Mouse (Mus musculus): Measurements from ENCODE around the gene Adgrl2. TPM values are rescaled to one million over a fixed set of nuclear protein-coding genes. Genes with fewer than 3 reads are reported as not detected.

Gene Adgrl2
- polyA plus RNA-seq, 1 experiment = 49.9 TPM

GRCm38 (mm10) chr3:148921966-148922587, 68.3 kb downstream of the Adgrl2 start:
- DNase-seq (ENCODE audit: low spot score) = no peak

DNA sequence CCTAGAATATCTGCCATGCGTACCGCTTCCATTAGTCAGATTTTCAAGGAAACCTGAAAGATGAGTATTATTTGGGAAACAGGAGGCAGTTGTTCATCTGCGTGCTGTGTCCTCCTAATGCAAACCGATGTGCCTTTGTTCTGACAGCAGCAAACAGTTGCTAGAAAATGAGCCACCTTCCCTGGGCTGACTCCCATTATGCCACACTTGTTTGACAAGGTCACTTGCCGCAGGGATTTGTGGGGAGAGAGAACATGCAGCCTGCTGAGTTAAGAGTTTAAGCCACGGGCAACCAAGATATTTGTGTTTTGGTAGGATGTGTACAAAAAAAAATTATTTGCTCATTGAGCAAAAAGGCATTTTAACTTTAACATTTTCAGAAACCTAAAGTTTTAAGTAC, 69.5 kb downstream of the Adgrl2 start:
- no peak for DNase-seq (ENCODE audit: low spot score)

DNA sequence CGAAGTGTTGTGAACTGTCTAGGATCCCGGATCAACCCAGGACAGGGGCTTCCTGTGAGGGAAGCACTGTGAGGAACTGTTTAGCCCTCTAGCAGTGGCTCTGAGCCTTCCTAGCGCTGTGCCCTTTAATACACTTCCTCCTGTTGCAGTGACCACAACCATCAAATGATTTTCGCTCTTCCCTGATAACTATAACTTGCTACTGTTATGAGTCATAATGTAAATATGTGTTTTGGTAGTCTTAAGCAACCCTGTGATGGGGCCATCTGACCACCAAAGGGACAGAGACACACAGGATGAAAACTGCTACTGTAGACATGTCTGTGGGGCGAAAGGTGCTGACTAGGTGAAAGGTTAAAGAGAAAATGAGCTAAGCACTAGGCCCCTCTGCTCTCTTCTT, 71.9 kb downstream of the Adgrl2 start:
- no peak for DNase-seq (ENCODE audit: low spot score)

- no peak for DNase-seq (ENCODE audit: low spot score)
Measured at GRCm38 (mm10) chr3:148917837-148918236, 72.5 kb downstream of the Adgrl2 start.

DNA sequence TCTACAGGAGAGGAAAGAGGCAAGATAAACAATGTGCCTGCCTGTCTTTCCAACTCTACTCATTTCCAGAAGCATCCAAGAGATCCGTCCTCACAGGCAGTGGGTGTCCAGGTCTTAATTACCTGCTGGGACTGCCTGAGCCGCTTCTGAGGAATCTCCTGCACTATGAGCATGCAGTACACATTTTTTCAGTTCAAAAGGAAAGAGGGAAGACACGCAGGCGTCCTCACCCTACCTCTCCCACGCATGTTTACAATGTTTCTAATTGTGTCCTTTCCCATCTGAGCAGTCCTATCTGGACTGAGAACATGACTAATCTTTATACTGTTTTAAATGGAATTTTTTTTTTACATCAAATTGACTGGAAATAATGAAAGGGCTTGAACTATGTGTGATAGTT, 74.1 kb downstream of the Adgrl2 start:
- no peak for DNase-seq (ENCODE audit: low spot score)

- DNase-seq (ENCODE audit: low spot score) = no peak
Measured at GRCm38 (mm10) chr3:148912944-148913684, 77.2 kb downstream of the Adgrl2 start.

- no peak for DNase-seq (ENCODE audit: low spot score)
Measured at GRCm38 (mm10) chr3:148912536-148912935, 77.8 kb downstream of the Adgrl2 start.

DNA sequence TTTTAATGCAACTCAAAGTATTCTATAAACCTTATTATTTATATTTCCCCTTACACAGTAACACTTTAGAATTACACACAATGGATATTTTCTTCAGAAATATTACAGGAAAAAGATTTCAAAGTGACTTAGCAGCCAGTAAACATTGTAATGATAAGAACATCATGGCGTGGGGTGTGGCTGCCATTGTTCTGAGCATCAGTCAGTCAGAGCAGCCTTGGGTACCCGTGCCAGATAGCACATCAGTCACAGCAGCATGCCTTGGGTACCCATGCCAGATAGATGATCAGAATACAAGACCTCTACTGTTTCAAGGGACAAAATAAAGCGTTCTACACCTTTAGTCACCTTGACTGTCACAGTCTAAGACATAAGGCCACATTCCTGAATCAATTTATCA, 82.5 kb downstream of the Adgrl2 start:
- no peak for DNase-seq (ENCODE audit: low spot score)

DNA sequence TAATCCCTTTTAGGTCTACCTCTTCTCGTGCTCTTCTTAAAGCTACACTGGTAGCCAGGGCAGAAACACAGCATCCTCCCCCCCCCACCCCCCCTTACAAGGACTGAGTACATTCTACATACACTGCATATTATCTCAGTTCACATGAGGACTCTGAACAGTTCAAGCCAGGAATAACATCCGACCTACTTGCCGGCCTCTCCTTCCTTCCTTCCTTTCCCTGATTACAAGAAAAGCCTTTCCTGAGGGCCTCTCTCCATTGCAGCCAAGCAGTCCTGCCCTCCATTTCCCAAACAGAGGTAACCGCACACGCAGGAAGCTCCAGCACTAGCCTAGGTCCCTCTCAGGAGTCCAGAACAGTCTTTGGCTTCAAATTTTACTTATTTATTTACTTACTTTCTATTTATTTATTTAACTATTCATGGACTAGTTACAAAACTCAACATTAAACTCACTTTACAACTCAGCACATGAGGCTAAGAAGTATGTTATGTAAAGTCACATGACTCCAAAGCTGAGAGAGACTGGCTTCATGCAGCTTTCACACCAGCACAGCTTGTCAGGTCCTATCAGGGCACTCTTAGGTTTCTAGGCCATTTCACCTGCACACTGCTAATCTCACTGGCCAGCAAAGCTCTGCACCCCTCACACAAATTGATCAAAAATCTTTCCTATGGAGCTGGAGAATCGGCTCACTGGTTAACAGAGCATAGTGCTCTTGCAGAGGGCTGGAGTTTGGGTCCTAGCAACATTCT, 83.2 kb downstream of the Adgrl2 start:
- DNase-seq (ENCODE audit: low spot score) = no peak

DNA sequence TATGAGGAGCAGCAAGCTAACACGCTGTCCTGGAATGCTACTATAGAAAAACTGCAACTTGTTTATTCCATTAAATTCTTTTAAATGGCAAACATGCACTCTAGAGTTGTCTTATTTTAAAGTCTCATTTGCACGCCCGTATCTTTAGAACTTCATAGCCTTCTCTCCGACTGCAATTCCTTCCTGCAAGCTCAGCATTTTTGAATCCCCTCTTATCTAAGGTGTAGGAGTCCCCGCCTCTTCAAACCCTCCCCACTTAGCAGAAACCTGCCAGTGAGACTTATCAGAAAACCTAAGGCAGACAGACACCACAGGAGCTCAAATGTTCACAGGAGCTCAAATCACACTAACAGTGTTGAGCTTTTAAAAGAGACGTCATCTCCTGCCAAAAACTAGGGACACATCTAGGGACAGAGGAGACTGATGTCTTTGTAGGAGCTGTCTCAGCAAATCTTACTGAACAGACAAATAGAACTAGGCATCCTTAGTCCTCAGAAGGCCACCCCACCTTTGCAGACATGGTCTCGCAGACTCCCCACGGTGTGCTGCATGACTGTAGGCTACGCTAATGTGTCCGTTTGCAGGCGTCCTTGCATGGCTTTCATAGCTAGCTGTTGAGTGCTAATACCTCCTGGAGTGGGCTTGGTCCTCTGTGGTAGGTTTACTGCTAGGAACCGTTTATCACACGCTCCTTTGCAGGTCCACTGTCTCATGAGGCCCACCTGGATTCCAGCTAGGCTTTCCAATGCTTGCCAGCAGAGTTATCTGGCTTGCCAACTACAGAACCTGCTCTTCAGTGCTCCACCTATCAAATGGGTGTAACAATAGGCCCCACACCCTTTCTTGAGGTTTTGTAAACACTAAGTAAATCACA, 84.2 kb downstream of the Adgrl2 start:
- no peak for DNase-seq (ENCODE audit: low spot score)

- DNase-seq (ENCODE audit: low spot score) = no peak
Measured at GRCm38 (mm10) chr3:148905435-148905834, 84.9 kb downstream of the Adgrl2 start.

GRCm38 (mm10) chr3:148899857-148900256, 90.5 kb downstream of the Adgrl2 start:
- DNase-seq (ENCODE audit: low spot score) = no peak

DNA sequence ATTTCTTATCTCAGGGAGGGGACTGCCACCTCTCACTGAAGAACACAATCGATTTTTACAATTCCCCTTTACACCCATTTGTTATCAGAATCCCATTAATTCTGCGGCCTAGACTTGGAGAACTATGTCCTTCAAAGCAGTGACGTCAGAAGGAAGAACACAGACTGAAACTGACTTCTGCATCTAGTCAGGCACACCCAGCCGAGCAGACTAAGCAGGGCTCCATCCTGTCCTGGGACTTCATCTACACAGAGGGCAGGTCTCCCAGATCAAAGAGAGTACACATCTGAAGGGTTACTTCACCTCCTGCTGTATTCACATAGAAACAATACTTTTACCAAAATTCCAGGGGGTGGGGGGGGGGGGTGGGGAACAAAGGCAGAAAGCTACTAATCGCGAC, 90.9 kb downstream of the Adgrl2 start:
- DNase-seq (ENCODE audit: low spot score) = no peak

DNA sequence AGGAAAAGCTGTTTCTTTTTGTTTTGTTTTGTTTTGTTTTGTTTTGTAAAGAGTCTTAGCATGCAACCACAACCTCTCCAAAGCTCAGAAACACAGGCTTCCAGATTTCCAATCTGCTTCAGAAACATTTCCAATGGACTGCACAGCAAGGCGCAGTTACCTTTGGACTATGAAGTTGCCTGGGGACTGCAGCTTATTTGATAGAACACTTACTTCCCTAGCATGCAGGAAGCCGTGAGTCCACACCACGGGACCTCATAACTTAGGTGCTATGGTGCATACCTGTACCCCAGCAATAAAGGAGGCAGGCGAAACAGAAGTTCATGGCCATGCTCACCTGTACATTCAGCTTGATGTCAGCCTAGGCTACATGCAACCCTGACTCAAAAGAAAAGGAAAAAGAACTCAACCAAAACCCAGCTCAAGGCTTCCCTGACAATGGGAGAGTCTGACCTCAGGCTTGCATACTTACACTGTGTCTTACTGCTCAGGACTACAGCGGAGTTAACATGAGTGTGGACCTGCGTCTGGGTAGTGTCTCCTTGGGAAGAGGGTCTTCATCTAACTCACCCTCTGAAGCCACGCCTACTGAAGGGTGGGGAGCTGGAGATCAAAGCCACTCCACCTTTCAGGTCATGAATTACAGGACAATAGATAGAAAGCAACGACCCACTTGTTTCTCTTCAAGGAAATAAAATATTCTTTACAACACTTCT, 91.7 kb downstream of the Adgrl2 start:
- no peak for DNase-seq (ENCODE audit: low spot score)

DNA sequence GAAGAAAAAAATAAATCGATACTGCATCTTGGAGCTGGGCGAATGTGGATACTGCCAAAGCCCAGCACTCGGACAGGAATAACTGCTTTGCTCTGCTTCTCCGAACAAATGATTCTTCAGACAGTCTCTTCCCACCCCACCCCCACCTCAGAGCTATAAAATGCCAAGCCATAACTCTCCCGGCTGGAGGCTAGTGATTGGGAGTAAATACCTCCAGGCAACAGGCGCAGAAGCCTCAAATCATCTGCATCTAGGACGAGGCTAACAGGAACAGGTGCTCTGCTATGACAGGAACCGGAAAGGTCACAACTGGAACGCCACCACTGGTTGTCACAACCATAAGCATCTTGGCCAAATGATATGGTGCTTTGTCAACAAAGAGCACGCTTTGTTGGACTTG, 94.1 kb downstream of the Adgrl2 start:
- DNase-seq (ENCODE audit: low spot score) = no peak

DNA sequence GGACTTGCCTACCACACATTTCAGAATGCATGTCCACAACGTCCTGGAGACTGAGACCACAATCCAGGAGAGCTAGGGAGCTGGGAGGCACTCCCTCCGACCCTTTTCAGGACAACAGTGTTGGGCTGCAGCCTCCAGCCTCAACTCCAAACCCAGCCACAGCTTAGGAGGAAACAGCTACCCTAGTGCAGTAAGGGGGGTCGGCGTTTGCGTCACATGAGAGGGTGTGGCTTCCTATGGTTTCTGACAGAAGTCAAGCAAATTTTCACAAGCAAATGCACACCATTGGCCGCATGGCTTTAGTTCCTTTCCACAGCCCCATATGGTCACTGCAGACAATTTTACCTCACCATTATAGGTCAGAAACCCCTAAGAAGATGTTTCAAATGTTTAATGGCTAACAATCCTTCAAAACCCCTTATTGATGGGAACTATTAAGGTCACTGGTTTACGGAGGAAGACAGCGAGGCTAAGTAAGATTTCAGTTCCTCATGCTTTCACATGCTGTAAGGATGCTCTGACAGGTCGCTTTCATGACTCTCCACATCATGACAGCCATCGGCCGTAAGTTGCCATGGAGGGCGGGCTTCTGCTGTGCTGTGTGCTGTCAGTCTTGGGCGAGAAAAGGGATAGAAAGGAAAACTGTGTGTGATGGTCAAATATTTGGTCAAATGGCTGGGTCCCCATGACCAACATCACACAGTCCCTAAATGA, 94.8 kb downstream of the Adgrl2 start:
- no peak for DNase-seq (ENCODE audit: low spot score)

DNA sequence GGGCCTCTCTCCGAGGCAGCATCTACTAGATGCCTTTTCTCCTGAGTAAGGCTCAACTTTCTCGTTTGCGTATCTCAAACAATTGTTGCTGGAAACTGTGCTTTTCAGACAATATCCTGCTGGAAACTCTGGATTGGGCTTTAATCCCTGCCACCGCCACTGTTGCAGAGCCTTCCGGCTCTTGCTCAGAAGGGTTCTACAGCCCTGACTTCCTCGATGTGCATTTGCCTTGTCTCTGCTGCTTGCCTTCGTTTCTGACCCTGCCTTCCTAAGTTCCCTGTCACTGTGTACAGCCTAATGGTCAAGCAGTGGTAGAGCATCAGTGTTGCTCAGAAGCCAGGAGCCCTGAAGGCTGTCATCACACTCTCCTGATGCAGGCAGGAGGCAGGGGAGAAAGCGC, 95.5 kb downstream of the Adgrl2 start:
- DNase-seq (ENCODE audit: low spot score) = no peak

DNA sequence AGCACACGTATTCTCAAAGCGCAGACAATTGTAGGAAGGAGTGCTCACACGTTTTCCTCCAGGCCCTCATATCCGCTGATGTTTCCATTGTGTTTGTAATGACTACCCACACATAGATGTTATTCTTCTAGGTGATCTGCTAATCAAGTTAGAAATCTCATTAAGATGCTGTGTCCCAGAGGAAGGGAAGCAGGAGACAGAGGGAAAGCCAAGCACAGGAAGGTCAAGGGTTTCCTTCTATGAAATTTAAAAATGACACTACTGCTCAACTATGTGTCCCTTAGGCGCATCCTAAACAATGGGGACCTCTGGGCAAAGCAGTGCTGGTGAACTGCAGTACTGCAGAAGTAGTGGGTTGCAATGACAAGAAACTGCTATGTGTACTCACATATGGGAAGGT, 102.5 kb downstream of the Adgrl2 start:
- no peak for DNase-seq (ENCODE audit: low spot score)

DNA sequence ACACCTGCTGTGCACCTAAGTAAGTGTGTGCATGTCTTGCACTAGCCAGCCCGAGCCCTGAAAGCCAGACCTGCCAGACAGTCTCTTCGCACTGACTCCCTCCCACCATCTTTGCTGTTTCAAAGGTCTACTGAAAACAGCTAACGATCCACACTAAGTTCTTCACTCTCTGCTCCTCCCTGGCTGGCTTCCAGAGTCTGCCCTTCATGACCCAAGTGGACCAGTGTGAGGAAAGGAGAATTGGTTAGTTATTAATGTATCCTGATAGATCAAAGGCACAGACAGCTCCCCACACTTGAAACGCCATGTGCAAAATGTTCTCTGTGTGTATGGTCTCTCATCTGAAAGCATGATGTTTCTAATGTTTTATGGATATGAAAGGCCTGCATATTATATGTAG, 103.4 kb downstream of the Adgrl2 start:
- no peak for DNase-seq (ENCODE audit: low spot score)

DNA sequence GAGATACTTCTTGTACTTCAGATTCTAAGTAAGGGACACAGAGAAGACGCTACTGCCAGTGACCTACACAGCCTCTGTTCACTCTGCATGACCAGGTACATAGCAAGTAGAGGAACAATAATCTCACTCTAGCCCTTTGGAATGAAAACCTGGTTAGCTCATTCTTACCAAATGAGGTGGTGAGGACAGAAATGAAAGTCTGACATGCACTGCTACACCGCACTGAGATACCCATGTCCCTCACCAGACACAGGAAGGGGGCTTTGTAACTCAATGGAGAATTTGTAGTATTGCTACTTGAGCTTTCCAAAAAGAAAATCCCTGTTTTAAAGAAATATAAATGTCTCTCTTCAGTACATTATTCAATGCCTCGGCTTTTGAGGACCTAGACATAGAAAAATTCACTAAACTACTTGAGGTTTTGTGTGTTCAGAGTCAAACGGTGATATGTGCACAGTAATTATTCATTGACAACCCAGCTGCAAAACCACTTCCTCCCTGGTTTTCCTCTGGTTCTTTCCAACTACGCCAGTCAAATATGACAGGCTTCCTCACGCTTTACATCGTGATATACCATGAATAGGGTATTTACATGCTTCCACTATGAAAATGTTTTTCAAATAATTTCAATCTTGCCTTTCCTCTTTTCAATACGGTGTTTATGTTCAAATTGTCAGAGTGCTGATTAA, 104.2 kb downstream of the Adgrl2 start:
- DNase-seq (ENCODE audit: low spot score) = no peak
